Mouse (Mus musculus): ENCODE measurements around the gene Cryzl2. TPM values are rescaled to one million over a fixed set of nuclear protein-coding genes. Genes with fewer than 3 reads are reported as not detected.

Gene Cryzl2
- 24.9 TPM for polyA plus RNA-seq (2014; fragmentation: Illumina TruSeq; extraction: RNeasy Lipid Tissue Mini Kit (QIAGEN cat#74804))

DNA sequence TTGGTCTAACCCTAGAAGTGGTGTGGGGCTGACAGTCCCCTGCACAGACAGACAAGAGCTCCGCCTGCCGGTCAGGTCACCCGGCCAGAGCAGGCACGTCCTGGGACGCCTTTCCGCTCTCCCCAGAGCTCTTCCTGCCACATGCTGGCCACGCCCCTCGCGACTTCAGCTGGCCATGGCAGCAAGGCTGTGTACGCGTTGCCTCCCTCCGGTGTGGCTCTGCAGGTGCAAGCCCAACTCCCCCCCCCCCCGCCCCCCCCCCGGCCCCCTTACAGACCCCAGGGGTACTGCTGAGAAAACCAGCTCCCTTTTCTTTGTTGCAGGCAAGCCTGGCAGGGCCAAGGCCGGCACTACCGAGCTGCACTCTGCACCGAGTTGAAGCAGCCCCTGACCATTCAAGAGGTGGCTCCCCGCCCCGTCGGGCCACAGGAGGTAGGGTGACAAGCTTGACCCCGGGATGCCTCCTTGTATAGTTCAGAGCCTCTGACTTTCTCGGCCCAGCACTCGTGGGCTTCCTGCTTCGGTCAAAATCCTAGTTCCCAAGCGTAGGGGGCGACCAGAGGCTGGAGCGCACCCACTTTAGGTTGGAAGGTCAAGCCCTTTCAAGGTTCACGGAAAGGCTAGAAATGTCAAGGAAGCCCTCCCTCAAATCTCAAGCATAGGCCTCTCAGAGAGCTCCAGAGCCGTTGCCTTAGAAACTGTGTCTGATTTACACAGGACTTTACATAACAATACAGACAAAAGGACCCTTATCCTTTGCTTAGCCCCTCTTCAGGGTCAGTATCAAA lies at the start of gene Cryzl2:
TSS of gene Cryzl2 (plus strand) at position 157 of the 788 bp plus-strand sequence.

DNA sequence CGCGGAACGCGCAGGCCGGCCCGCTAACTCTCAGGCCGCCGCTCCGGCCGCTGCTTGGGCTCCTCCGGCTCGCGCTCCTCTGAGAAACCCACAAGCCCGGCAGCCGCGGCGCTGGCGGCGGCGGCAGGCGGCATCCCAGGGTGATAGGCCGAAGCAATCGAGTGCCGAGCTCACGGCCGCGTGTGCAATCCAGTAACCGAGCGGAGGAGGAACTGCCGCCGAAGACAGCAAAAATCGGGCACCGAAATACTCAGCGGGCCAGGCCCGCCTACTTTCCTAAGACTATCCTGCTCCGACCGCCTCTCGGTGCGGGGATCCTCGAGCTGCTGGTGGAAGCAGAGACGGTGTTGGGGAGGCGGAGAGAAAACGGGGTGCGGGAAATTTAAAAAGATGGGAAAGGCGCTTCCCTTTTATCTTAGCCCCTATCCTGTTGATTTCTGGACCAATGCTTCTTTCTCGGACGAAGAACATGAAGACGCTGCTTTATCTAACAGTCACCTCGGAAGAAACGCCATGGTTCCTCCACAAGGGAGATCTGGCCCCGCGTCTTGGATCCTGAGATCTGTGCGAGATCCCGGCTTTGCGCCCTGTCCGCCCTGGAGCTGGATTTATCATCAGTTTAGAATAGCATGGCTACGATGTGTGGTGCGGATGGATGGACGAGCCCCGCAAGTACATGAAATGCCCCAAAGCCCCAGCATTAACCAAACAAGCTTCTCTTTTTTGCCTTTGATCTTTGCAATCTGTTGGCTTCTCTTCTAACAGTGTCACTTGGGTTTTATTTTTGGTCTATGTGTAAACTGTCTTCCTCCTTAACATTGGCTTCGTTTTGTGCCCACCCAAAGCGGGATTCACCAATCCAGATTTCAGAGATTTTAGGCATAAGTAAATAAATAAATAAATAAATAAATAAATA lies 45.7 kb upstream of the Cryzl2 start, which contains the start of gene Rasal2:
TSS of gene Rasal2 (minus strand) at position 142 of the 916 bp plus-strand sequence.

DNA sequence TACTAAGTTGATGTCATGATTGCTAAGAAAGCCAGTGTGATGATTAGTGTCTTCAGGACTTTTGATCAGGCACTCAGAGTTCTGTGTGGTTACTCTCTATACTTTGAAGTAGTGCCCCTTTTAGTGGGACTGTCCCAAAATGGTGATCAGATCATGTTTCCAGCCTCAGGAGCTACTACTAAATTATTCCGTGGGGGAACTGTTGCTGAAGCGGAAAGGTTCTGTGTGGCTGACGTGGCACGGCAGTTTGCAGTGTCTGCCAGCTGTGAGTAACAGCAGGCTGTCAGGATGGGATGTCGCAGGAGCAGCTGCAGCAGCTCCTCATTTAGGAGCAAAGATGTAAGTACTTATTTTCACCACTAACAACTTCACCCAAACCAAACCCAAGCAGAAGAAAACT lies 48.1 kb downstream of the Cryzl2 start, which contains the start of gene Sec16b:
TSS of gene Sec16b (plus strand) at position 207 of the 400 bp plus-strand sequence.

Other genes with a start within 250 kb of the Cryzl2 start
- 17.2 TPM for gene Rasal2, start 46.0 kb upstream of the Cryzl2 start, polyA plus RNA-seq (2014; fragmentation: Illumina TruSeq; extraction: RNeasy Lipid Tissue Mini Kit (QIAGEN cat#74804))
- gene Sec16b, start 48.2 kb downstream of the Cryzl2 start, polyA plus RNA-seq (2014; fragmentation: Illumina TruSeq; extraction: RNeasy Lipid Tissue Mini Kit (QIAGEN cat#74804)): 1.8 TPM

Measured in ovary, adult 10 weeks (tissue).